Mouse (Mus musculus) C2C12 (cell line): ENCODE results near the gene Sult2b1. TPM values are rescaled to one million over a fixed set of nuclear protein-coding genes. Genes with fewer than 3 reads are reported as not detected.

Experiments
- H3K27me3 ChIP-seq: one replicate; pipeline ENCODE4 v1.6.1; 2011; ENCODE audit not compliant: control insufficient read depth, insufficient read depth, insufficient read length
- H3K36me3 ChIP-seq: one replicate; pipeline ENCODE4 v1.6.1; 2011; ENCODE audit not compliant: control insufficient read depth, insufficient read depth
- H3K4me3 ChIP-seq: one replicate; pipeline ENCODE4 v1.5.1; 2011; ENCODE audit warnings: mild to moderate bottlenecking, control low read depth; ENCODE audit not compliant: poor library complexity, insufficient read depth, severe bottlenecking
- H3K79me2 ChIP-seq: one replicate; pipeline ENCODE4 v1.6.1; 2011; ENCODE audit not compliant: control insufficient read depth, insufficient read depth
- H3K79me3 ChIP-seq: one replicate; pipeline ENCODE4 v1.6.1; 2011; ENCODE audit warnings: low read depth, control low read depth
- H3ac ChIP-seq: one replicate; pipeline ENCODE3; 2011; ENCODE audit warnings: low read depth; ENCODE audit not compliant: control insufficient read depth, insufficient read length
- CEBPB ChIP-seq: IDR thresholded peaks from one replicate; pipeline ENCODE4 v1.6.1; 2011; ENCODE audit warnings: low read depth, mild to moderate bottlenecking, control low read depth, moderate library complexity
- CTCF ChIP-seq: IDR thresholded peaks from one replicate; pipeline ENCODE4 v1.5.1; 2011; ENCODE audit not compliant: control insufficient read depth, insufficient read depth, insufficient read length
- FOSL1 ChIP-seq: IDR thresholded peaks from one replicate; pipeline ENCODE4 v1.8.0; 2011; ENCODE audit warnings: mild to moderate bottlenecking, low read length; ENCODE audit not compliant: poor library complexity, insufficient read depth, severe bottlenecking
- MAX ChIP-seq: IDR thresholded peaks from one replicate; pipeline ENCODE4 v1.6.1; 2011; ENCODE audit warnings: mild to moderate bottlenecking, control low read depth
- MYOD1 ChIP-seq: IDR thresholded peaks from one replicate; pipeline ENCODE4 v1.6.1; 2011; ENCODE audit warnings: low read depth; ENCODE audit not compliant: control insufficient read depth, insufficient read length
- MYOG ChIP-seq: IDR thresholded peaks from one replicate; pipeline ENCODE4 v1.6.1; 2011; ENCODE audit not compliant: control insufficient read depth, insufficient read length; ENCODE audit errors: extremely low read depth
- USF1 ChIP-seq: IDR thresholded peaks from one replicate; pipeline ENCODE4 v1.6.1; 2011; ENCODE audit warnings: low read depth, mild to moderate bottlenecking, control low read depth, moderate library complexity
- polyA plus RNA-seq: library from polyadenylated mRNA; unstranded; fragments of >200 nt; fragmentation: generic; extraction: Trizol; gene quantifications from one replicate; pipeline ENCODE4 v1.2.1, GENCODE M21; 2012; ENCODE audit warnings: missing spikeins

The Sult2b1 gene
- polyA plus RNA-seq, 1 experiment: 0.13 TPM

GRCm38 (mm10) chr7:45739162-45739763 lies 45.2 kb downstream of the Sult2b1 start:
- H3K36me3 ChIP-seq: no peaks in the 10 kb centered on the region
- H3K79me3 ChIP-seq: no peaks in the 10 kb centered on the region
- TF ChIP-seq CTCF (no peak), MYOG (no peak), MYOD1 (no peak), MAX (no peak), FOSL1 (no peak), USF1 (no peak)
- no peak overlapping the region for H3ac ChIP-seq
- no peak overlapping the region for H3K4me3 ChIP-seq
- H3K79me2 ChIP-seq: no peaks in the 10 kb centered on the region
- H3K27me3 ChIP-seq: no peaks in the 10 kb centered on the region

DNA sequence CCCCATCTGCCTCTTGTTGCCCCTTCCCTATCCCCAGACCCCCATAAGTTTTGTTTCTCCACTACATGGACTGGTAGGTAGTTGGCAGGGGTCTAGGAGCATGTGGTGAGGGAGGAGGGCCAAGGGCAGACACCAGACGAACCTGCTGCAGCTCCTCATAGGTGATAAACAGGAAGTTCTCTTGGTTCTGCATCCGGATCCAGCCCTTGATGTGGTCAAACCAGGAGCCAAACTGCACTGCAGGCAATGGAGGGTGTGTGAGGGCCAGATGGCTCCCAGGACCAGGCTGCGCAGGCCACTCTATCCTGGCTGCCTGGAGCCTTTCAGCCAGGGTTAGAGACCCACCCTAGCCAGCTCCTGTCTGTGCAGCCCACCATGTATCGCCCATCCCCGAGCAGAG lies 51.0 kb downstream of the Sult2b1 start:
- H3K36me3 ChIP-seq: no peaks in the 10 kb centered on the region
- no peaks in the 10 kb centered on the region for H3K79me2 ChIP-seq
- no peak for TF ChIP-seq MAX
- no peak for TF ChIP-seq MYOD1
- no peak for TF ChIP-seq CEBPB
- no peak for TF ChIP-seq FOSL1
- no peak for TF ChIP-seq MYOG
- no peak for TF ChIP-seq USF1
- TF ChIP-seq CTCF: no peak
- H3K4me3 ChIP-seq: no peak overlapping the region
- no peak overlapping the region for H3ac ChIP-seq
- H3K27me3 ChIP-seq: no peaks in the 10 kb centered on the region
- no peaks in the 10 kb centered on the region for H3K79me3 ChIP-seq

GRCm38 (mm10) chr7:45730727-45731431 lies 53.6 kb downstream of the Sult2b1 start:
- H3K27me3 ChIP-seq: no peaks in the 10 kb centered on the region
- TF ChIP-seq CTCF (peak; percentile 62), MYOG (no peak), MAX (no peak), CEBPB (no peak), FOSL1 (no peak), MYOD1 (no peak)
- H3ac ChIP-seq: no peak overlapping the region
- H3K79me2 ChIP-seq: no peaks in the 10 kb centered on the region
- H3K4me3 ChIP-seq: no peak overlapping the region
- peaks cover 8% of the 10 kb centered on the region for H3K36me3 ChIP-seq
- no peaks in the 10 kb centered on the region for H3K79me3 ChIP-seq

GRCm38 (mm10) chr7:45727625-45728024 lies 56.8 kb downstream of the Sult2b1 start:
- Histone ChIP-seq H3K27me3 (no peaks in the 10 kb centered on the region), H3K79me2 (peaks cover 7% of the 10 kb centered on the region), H3K4me3 (no peak overlapping the region), H3K79me3 (no peaks in the 10 kb centered on the region), H3K36me3 (peaks cover 31% of the 10 kb centered on the region), H3ac (no peak overlapping the region)
- TF ChIP-seq MYOD1 (no peak), MYOG (no peak), CEBPB (no peak), MAX (no peak), USF1 (no peak), CTCF (no peak), FOSL1 (no peak)

DNA sequence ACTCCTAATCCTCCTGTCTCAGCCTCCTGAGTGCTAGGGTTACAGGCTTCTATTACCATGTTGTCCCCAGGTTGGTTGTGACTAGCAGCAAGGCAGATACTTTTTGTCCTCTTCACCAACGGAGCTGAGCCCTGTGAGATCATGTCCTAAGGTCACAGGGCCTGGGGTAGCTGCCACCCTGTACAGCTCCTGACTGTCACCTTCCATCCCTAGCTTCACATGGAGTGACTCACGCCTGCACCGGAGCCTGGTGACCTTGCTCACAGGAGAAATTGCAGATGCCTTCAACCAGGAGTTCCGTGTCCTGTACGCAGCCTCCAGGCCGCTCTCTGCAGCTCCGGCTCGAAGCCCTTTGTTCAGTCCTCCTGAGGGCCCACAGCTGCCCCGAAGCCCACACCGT lies 58.0 kb downstream of the Sult2b1 start:
- H3K4me3 ChIP-seq: no peak overlapping the region
- no peaks in the 10 kb centered on the region for H3K79me3 ChIP-seq
- H3K27me3 ChIP-seq: no peaks in the 10 kb centered on the region
- no peak overlapping the region for H3ac ChIP-seq
- peaks cover 31% of the 10 kb centered on the region for H3K36me3 ChIP-seq
- H3K79me2 ChIP-seq: peaks cover 7% of the 10 kb centered on the region
- TF ChIP-seq MAX (no peak), MYOG (no peak)

GRCm38 (mm10) chr7:45725713-45726112 lies 58.8 kb downstream of the Sult2b1 start, which contains the start of gene Spaca4:
Gene Spaca4, minus strand, starts transcription at chr7:45725813.
- Histone ChIP-seq H3K36me3 (peaks cover 37% of the 10 kb centered on the region), H3K79me2 (peaks cover 13% of the 10 kb centered on the region), H3K79me3 (no peaks in the 10 kb centered on the region), H3K4me3 (no peak within 1 kb of the TSS), H3ac (no peak within 1 kb of the TSS), H3K27me3 (no peaks in the 10 kb centered on the region)
- TF ChIP-seq CTCF (no peak), MAX (no peak), FOSL1 (no peak), CEBPB (no peak), MYOG (no peak), USF1 (peak; percentile 13), MYOD1 (no peak)
